Mouse (Mus musculus) bone marrow, adult 2 months (tissue): Measurements from ENCODE around the gene Syt1.

Experiments used
- CTCF ChIP-seq: fragments of 200-500 bp; IDR thresholded peaks from 2 replicates; pipeline ENCODE4 v1.5.1; 2011; ENCODE audit warnings: low read length, control low read depth; ENCODE audit not compliant: control insufficient read depth, insufficient read depth
- POLR2A ChIP-seq: fragments of 200-500 bp; IDR thresholded peaks from 2 replicates; pipeline ENCODE4 v1.6.1; 2011; ENCODE audit warnings: low read depth, mild to moderate bottlenecking, control low read depth, low read length, borderline replicate concordance; ENCODE audit not compliant: control insufficient read depth

- TF ChIP-seq CTCF (no peak), POLR2A (no peak)
Observed at GRCm38 (mm10) chr10:108865586-108865985, 145.2 kb downstream of the Syt1 start.
